Mouse (Mus musculus): ENCODE data around the gene Gpx7. TPM values are rescaled to one million over a fixed set of nuclear protein-coding genes. Genes with fewer than 3 reads are reported as not detected.

Gpx7 gene
- total and polyA plus RNA-seq, 3 experiments: 0.11 TPM; not detected in 2

DNA sequence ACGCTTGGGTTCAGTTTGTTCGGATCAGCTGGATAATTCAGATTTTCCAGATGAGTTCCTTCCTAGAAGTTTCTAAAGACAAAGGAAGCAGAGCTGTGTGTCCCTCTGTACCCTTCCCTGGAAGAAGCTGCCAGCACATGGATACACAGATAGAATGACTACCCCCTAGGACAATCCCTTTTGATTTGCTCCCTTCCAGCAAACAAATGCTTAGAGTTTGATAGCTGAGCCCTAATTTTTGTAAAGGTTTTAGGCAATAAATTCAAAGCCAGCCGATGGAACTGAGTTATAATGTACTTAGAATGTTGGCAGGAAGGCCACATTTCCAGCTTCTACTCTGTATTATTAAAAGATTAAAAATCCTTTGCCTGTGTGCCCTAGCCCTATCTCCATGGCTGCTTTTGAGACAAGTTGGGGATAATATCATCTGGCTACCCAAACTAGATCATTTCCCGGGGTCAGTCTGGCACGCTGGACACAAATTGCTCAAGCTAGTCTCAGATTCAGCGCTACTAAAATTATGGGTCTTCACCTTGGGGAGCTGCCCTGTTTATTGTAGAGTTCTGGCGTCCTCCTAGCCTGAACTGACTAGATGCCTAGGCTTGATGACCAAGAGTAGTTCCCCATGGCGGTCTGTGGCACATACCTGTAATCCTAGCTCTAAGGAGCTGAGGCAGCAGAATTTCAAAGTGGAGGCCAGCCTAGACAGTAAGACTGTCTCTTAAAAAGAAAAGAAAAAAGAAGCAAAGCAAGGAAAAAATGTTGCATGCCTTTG, 2.7 kb downstream of the Gpx7 start:
- H3K27me3 ChIP-seq (ENCODE audit: insufficient read depth, low read length): peaks cover 20% of the 10 kb centered on the region
- 0 out of 2 replicates have a peak, but pooled peaks cover 2% of the 10 kb centered on the region for H3K9me3 ChIP-seq (replicated peaks)
- ATAC-seq (ENCODE audit: extremely low read depth, insufficient number of reproducible peaks, low FRiP score, poor library complexity, severe bottlenecking) (no peak), DNase-seq (ENCODE audit: low spot score) (no peak)
- TF ChIP-seq GATA2 (IDR thresholded peaks at IDR 0.05; ENCODE audit: borderline replicate concordance, low read depth, low read length) (no peak), POLR2AphosphoS5 (IDR thresholded peaks at IDR 0.05; ENCODE audit: insufficient replicate concordance, low read depth, low read length) (no peak), CTCF (IDR thresholded peaks at IDR 0.05; ENCODE audit: low read depth, low read length) (no peak), GATA1 (IDR thresholded peaks at IDR 0.05; ENCODE audit: borderline replicate concordance, low read length) (no peak), TAL1 (conservative IDR thresholded peaks at IDR 0.05; ENCODE audit: low read depth, low read length) (no peak)
- no peak overlapping the region for H3K4me3 ChIP-seq (ENCODE audit: low read depth, low read length)
- H3K36me3 ChIP-seq (replicated peaks): no peaks in the 10 kb centered on the region
- H3K4me1 ChIP-seq (ENCODE audit: insufficient read depth, low read depth, low read length): peaks cover 8% of the 10 kb centered on the region; the same call in 1 of the 2 replicates

DNA sequence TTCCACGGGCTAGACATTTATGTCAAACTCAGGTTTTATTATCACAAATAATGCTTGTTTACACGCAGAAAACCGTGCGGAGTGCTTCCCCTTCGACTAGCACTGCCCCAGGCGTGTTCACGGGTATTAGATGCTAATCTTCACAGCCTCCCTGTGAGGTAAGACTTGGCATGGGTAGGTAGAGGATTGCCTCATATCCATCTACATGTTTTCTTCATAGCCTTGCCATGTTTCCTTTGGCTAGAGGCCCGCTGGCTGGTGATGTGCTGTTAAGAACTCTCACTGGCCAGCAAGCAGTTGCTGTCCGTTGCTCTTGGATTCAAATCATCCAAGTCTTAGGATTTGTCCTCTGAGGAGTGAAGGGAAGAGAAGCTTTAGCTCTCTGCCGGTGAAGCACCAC, 6.4 kb downstream of the Gpx7 start:
- no peak for TF ChIP-seq TAL1 (conservative IDR thresholded peaks at IDR 0.05; ENCODE audit: low read depth, low read length)
- no peak for TF ChIP-seq GATA2 (IDR thresholded peaks at IDR 0.05; ENCODE audit: borderline replicate concordance, low read depth, low read length)
- no peak for TF ChIP-seq GATA1 (IDR thresholded peaks at IDR 0.05; ENCODE audit: borderline replicate concordance, low read length)
- no peak for TF ChIP-seq CTCF (IDR thresholded peaks at IDR 0.05; ENCODE audit: low read depth, low read length)
- no peak for TF ChIP-seq POLR2AphosphoS5 (IDR thresholded peaks at IDR 0.05; ENCODE audit: insufficient replicate concordance, low read depth, low read length)
- H3K9me3 ChIP-seq (replicated peaks): no peaks in the 10 kb centered on the region
- H3K27me3 ChIP-seq (ENCODE audit: insufficient read depth, low read length): peaks cover 13% of the 10 kb centered on the region
- peaks cover 2% of the 10 kb centered on the region; the same call in 1 of the 2 replicates for H3K4me1 ChIP-seq (ENCODE audit: insufficient read depth, low read depth, low read length)
- H3K36me3 ChIP-seq (replicated peaks): no peaks in the 10 kb centered on the region
- ATAC-seq (ENCODE audit: extremely low read depth, insufficient number of reproducible peaks, low FRiP score, poor library complexity, severe bottlenecking) (no peak), DNase-seq (ENCODE audit: low spot score) (no peak)
- no peak overlapping the region for H3K4me3 ChIP-seq (ENCODE audit: low read depth, low read length)

DNA sequence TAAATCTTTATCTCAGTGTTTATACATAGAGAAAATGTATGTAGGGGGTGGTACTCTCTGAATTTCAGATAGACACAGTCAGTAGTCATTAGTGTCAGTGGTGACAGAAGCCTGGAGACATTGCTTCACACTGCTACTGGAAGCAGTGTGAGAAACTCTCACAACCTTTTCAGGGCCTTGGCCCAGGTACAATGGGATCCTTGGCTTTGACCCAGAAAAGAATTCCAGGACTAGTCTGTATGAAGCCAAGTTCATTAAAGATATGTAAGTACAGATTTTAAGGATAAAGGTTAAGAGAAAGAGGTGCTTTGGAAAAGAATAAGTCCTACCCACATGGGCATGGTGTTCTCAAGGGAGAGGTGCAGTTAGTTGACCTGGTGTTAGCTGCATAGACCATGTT, 12.5 kb downstream of the Gpx7 start:
- TF ChIP-seq CTCF (IDR thresholded peaks at IDR 0.05; ENCODE audit: low read depth, low read length): no peak
- no peak for TF ChIP-seq GATA1 (IDR thresholded peaks at IDR 0.05; ENCODE audit: borderline replicate concordance, low read length)
- TF ChIP-seq POLR2AphosphoS5 (IDR thresholded peaks at IDR 0.05; ENCODE audit: insufficient replicate concordance, low read depth, low read length): no peak
- TF ChIP-seq GATA2 (IDR thresholded peaks at IDR 0.05; ENCODE audit: borderline replicate concordance, low read depth, low read length): no peak
- no peak for TF ChIP-seq TAL1 (conservative IDR thresholded peaks at IDR 0.05; ENCODE audit: low read depth, low read length)
- Histone ChIP-seq H3K9me3 (replicated peaks) (peaks cover 3% of the 10 kb centered on the region), H3K27me3 (ENCODE audit: insufficient read depth, low read length) (no peaks in the 10 kb centered on the region), H3K4me1 (ENCODE audit: insufficient read depth, low read depth, low read length) (peaks cover 5% of the 10 kb centered on the region), H3K36me3 (replicated peaks) (no peaks in the 10 kb centered on the region), H3K4me3 (ENCODE audit: low read depth, low read length) (no peak overlapping the region)
- ATAC-seq (ENCODE audit: extremely low read depth, insufficient number of reproducible peaks, low FRiP score, poor library complexity, severe bottlenecking): no peak
- no peak for DNase-seq (ENCODE audit: low spot score)

DNA sequence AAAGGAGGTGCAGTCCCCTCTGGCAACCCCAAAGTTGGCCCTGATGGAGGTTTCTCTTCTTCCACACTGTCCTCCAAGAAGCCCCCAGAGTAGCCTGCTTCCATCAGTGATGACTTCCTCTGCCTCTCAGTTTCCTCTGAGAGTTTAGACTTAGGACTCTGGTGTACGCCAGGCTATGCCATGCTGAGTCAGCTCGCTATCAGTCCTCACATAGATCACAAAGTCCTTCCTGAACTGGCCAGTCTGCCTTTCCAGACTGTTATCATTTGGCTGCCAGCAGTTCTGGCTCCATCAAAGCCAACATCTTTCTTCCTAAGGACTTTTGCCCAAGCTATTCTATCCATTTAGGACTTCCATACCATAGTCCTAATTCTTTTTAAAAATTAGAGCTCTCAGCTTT, 14.2 kb downstream of the Gpx7 start:
- Histone ChIP-seq H3K36me3 (replicated peaks) (no peaks in the 10 kb centered on the region), H3K4me3 (ENCODE audit: low read depth, low read length) (no peak overlapping the region), H3K4me1 (ENCODE audit: insufficient read depth, low read depth, low read length) (peaks cover 8% of the 10 kb centered on the region), H3K27me3 (ENCODE audit: insufficient read depth, low read length) (peaks cover 4% of the 10 kb centered on the region), H3K9me3 (replicated peaks) (peaks cover 3% of the 10 kb centered on the region)
- TF ChIP-seq CTCF (IDR thresholded peaks at IDR 0.05; ENCODE audit: low read depth, low read length) (no peak), TAL1 (conservative IDR thresholded peaks at IDR 0.05; ENCODE audit: low read depth, low read length) (no peak), POLR2AphosphoS5 (IDR thresholded peaks at IDR 0.05; ENCODE audit: insufficient replicate concordance, low read depth, low read length) (no peak), GATA2 (IDR thresholded peaks at IDR 0.05; ENCODE audit: borderline replicate concordance, low read depth, low read length) (no peak), GATA1 (IDR thresholded peaks at IDR 0.05; ENCODE audit: borderline replicate concordance, low read length) (no peak)
- no peak for DNase-seq (ENCODE audit: low spot score)
- ATAC-seq (ENCODE audit: extremely low read depth, insufficient number of reproducible peaks, low FRiP score, poor library complexity, severe bottlenecking): no peak

DNA sequence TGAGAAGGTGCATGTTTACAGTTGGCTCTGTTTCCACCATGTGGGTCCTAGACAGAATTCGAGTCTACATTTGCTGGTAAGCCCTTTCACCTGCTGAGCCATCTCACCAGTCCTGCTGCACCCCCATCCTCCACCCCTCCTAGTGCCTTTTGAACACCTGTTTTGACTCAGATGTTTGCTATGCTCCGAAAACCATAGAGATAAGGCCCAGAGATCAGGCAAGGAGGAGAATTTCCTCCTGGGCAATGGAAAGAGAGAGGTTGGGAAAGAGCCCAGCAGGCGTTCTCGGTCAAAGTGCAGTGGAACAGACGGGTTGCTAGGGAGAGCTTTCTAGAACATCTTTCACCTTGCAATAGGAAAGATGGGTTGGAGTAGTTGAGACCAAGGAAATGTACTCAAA, 15.6 kb downstream of the Gpx7 start:
- Histone ChIP-seq H3K36me3 (replicated peaks) (no peaks in the 10 kb centered on the region), H3K9me3 (replicated peaks) (peaks cover 3% of the 10 kb centered on the region), H3K27me3 (ENCODE audit: insufficient read depth, low read length) (peaks cover 12% of the 10 kb centered on the region), H3K4me3 (ENCODE audit: low read depth, low read length) (no peak overlapping the region), H3K4me1 (ENCODE audit: insufficient read depth, low read depth, low read length) (peaks cover 16% of the 10 kb centered on the region)
- no peak for DNase-seq (ENCODE audit: low spot score)
- TF ChIP-seq TAL1 (conservative IDR thresholded peaks at IDR 0.05; ENCODE audit: low read depth, low read length): no peak
- TF ChIP-seq CTCF (IDR thresholded peaks at IDR 0.05; ENCODE audit: low read depth, low read length): no peak
- TF ChIP-seq GATA2 (IDR thresholded peaks at IDR 0.05; ENCODE audit: borderline replicate concordance, low read depth, low read length): no peak
- TF ChIP-seq POLR2AphosphoS5 (IDR thresholded peaks at IDR 0.05; ENCODE audit: insufficient replicate concordance, low read depth, low read length): no peak
- TF ChIP-seq GATA1 (IDR thresholded peaks at IDR 0.05; ENCODE audit: borderline replicate concordance, low read length): no peak
- no peak for ATAC-seq (ENCODE audit: extremely low read depth, insufficient number of reproducible peaks, low FRiP score, poor library complexity, severe bottlenecking)

DNA sequence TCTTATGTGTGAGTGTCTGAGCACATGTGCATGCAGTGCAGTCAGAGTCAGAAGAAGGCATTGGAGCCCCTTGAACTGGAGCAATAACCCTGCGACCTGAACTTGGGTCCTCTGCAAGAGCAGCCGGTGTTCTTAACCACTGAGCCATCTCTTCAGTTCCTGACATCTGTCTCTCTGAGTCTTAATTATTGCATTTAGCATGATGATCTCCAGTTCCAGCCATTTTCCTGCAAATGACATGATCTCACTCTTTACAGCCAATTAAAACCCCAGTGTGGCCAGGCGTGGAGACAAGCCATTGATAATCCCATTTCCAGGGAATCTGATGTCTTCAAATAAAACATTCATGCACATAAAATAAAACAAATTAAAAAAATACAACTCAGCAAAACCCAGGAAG, 18.0 kb downstream of the Gpx7 start:
- ATAC-seq (ENCODE audit: extremely low read depth, insufficient number of reproducible peaks, low FRiP score, poor library complexity, severe bottlenecking) (no peak), DNase-seq (ENCODE audit: low spot score) (no peak)
- Histone ChIP-seq H3K36me3 (replicated peaks) (no peaks in the 10 kb centered on the region), H3K4me1 (ENCODE audit: insufficient read depth, low read depth, low read length) (peaks cover 16% of the 10 kb centered on the region), H3K9me3 (replicated peaks) (no peaks in the 10 kb centered on the region), H3K27me3 (ENCODE audit: insufficient read depth, low read length) (peaks cover 28% of the 10 kb centered on the region), H3K4me3 (ENCODE audit: low read depth, low read length) (no peak overlapping the region)
- no peak for TF ChIP-seq GATA2 (IDR thresholded peaks at IDR 0.05; ENCODE audit: borderline replicate concordance, low read depth, low read length)
- no peak for TF ChIP-seq TAL1 (conservative IDR thresholded peaks at IDR 0.05; ENCODE audit: low read depth, low read length)
- TF ChIP-seq CTCF (IDR thresholded peaks at IDR 0.05; ENCODE audit: low read depth, low read length): no peak
- TF ChIP-seq GATA1 (IDR thresholded peaks at IDR 0.05; ENCODE audit: borderline replicate concordance, low read length): no peak
- no peak for TF ChIP-seq POLR2AphosphoS5 (IDR thresholded peaks at IDR 0.05; ENCODE audit: insufficient replicate concordance, low read depth, low read length)
